Mouse (Mus musculus): ENCODE results near the gene Ssr1. TPM values are rescaled to one million over a fixed set of nuclear protein-coding genes. Genes with fewer than 3 reads are reported as not detected.

The Ssr1 gene
- total and polyA plus RNA-seq, 3 experiments = 72.3 to 95.6 (median 78.1) TPM

DNA sequence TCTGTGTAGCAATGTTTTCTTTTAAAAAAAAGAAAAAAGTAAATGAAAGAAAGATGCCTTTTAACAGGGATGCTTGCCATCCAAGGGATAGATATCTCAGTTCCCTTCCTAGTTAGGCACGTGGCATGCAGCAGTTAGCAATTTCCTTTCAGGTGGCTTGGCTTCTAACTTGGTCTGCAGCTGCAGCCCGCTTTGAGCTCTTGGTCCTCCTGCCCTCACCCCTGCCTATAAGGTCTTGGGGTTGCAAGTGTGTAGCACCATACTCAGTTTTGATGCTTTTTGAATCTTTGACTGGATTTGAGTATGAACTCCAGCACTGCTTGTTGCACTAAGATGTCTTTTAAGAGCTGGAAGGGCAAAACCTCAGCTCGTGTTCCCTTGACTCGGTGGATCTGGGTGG, 70.9 kb downstream of the Ssr1 start:
- H3K36me3 ChIP-seq (replicated peaks) = peaks cover 100% of the 10 kb centered on the region

DNA sequence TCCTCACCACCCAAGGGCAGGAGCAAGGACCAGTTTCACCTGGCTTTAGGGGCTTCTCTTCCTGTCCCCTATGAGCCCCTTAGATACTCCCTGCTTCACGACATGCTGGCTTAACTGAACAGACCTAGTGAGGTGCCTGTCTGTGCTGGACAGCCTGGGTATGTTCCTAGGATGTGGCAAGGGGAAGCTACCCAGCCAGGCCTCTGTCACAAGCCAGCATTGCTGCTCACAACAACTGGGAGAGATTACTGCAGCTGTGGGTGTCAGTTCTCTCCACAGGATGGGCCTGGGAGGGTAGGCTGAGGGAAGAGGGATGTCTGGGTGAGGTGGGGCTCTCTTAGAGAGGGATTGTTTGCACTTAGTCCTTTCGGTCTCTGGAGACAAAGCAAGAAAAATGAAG, 73.3 kb downstream of the Ssr1 start:
- Histone ChIP-seq H3K9me3 (replicated peaks) (no peaks in the 10 kb centered on the region), H3K27me3 (ENCODE audit: insufficient read depth, low read length) (no peaks in the 10 kb centered on the region), H3K4me1 (ENCODE audit: insufficient read depth, low read depth, low read length) (no peaks in the 10 kb centered on the region), H3K36me3 (replicated peaks) (peaks cover 100% of the 10 kb centered on the region), H3K4me3 (ENCODE audit: low read depth, low read length) (no peak overlapping the region)
- no peak for DNase-seq (ENCODE audit: low spot score)
- ATAC-seq (ENCODE audit: extremely low read depth, insufficient number of reproducible peaks, low FRiP score, poor library complexity, severe bottlenecking) = no peak
- TF ChIP-seq GATA1 (IDR thresholded peaks at IDR 0.05; ENCODE audit: borderline replicate concordance, low read length) = no peak
- TF ChIP-seq TAL1 (conservative IDR thresholded peaks at IDR 0.05; ENCODE audit: low read depth, low read length) = no peak
- no peak for TF ChIP-seq GATA2 (IDR thresholded peaks at IDR 0.05; ENCODE audit: borderline replicate concordance, low read depth, low read length)
- TF ChIP-seq POLR2AphosphoS5 (IDR thresholded peaks at IDR 0.05; ENCODE audit: insufficient replicate concordance, low read depth, low read length) = no peak
- TF ChIP-seq CTCF (IDR thresholded peaks at IDR 0.05; ENCODE audit: low read depth, low read length) = no peak

More for the DNA sequence above, 70.9 kb downstream of the Ssr1 start:
- H3K4me1 ChIP-seq (ENCODE audit: insufficient read depth, low read depth, low read length) = no peaks in the 10 kb centered on the region
- DNase-seq (ENCODE audit: low spot score) = no peak
- no peaks in the 10 kb centered on the region for H3K9me3 ChIP-seq (replicated peaks)
- TF ChIP-seq GATA1 (IDR thresholded peaks at IDR 0.05; ENCODE audit: borderline replicate concordance, low read length) = no peak
- no peak for TF ChIP-seq CTCF (IDR thresholded peaks at IDR 0.05; ENCODE audit: low read depth, low read length)
- TF ChIP-seq GATA2 (IDR thresholded peaks at IDR 0.05; ENCODE audit: borderline replicate concordance, low read depth, low read length) = no peak
- no peak for TF ChIP-seq TAL1 (conservative IDR thresholded peaks at IDR 0.05; ENCODE audit: low read depth, low read length)
- no peak for TF ChIP-seq POLR2AphosphoS5 (IDR thresholded peaks at IDR 0.05; ENCODE audit: insufficient replicate concordance, low read depth, low read length)
- no peak overlapping the region for H3K4me3 ChIP-seq (ENCODE audit: low read depth, low read length)
- no peak for ATAC-seq (ENCODE audit: extremely low read depth, insufficient number of reproducible peaks, low FRiP score, poor library complexity, severe bottlenecking)
- no peaks in the 10 kb centered on the region for H3K27me3 ChIP-seq (ENCODE audit: insufficient read depth, low read length)

DNA sequence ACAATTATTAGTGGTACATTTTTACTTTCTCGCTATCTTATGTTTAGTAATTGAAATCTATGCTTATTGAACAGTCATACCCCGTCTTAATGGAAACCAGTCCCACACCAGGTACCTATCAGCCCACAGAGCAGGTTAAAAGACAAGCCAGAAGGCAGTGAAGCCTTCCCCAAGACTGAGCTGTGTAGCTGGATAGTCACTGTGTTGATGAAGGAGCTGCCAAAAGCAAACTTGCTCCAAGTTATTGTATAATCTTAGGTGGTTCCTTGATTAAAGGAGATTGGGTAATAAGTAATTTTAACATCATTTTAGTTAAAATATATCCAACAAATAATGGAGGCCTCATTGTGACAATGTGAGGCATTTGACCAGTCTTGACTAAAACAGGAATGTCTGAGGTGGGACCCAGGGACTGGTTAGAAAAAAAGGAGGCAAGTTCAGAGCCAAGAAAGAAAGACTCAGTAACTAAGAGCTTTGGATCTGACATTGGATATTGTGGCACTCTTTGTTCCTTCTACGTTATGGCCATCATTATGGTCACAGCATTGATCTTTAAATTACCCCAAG, 74.2 kb downstream of the Ssr1 start:
- H3K36me3 ChIP-seq (replicated peaks) = peaks cover 100% of the 10 kb centered on the region
- DNase-seq (ENCODE audit: low spot score) (no peak), ATAC-seq (ENCODE audit: extremely low read depth, insufficient number of reproducible peaks, low FRiP score, poor library complexity, severe bottlenecking) (no peak)
- H3K9me3 ChIP-seq (replicated peaks) = no peaks in the 10 kb centered on the region
- H3K4me3 ChIP-seq (ENCODE audit: low read depth, low read length) = no peak overlapping the region
- no peaks in the 10 kb centered on the region for H3K4me1 ChIP-seq (ENCODE audit: insufficient read depth, low read depth, low read length)
- TF ChIP-seq GATA1 (IDR thresholded peaks at IDR 0.05; ENCODE audit: borderline replicate concordance, low read length) (no peak), CTCF (IDR thresholded peaks at IDR 0.05; ENCODE audit: low read depth, low read length) (no peak), GATA2 (IDR thresholded peaks at IDR 0.05; ENCODE audit: borderline replicate concordance, low read depth, low read length) (no peak), TAL1 (conservative IDR thresholded peaks at IDR 0.05; ENCODE audit: low read depth, low read length) (no peak), POLR2AphosphoS5 (IDR thresholded peaks at IDR 0.05; ENCODE audit: insufficient replicate concordance, low read depth, low read length) (no peak)
- H3K27me3 ChIP-seq (ENCODE audit: insufficient read depth, low read length) = no peaks in the 10 kb centered on the region

- no peak overlapping the region for H3K4me3 ChIP-seq (ENCODE audit: low read depth, low read length)
- H3K27me3 ChIP-seq (ENCODE audit: insufficient read depth, low read length) = no peaks in the 10 kb centered on the region
- H3K36me3 ChIP-seq (replicated peaks) = peaks cover 100% of the 10 kb centered on the region
- ATAC-seq (ENCODE audit: extremely low read depth, insufficient number of reproducible peaks, low FRiP score, poor library complexity, severe bottlenecking) (no peak), DNase-seq (ENCODE audit: low spot score) (no peak)
- no peaks in the 10 kb centered on the region for H3K9me3 ChIP-seq (replicated peaks)
- H3K4me1 ChIP-seq (ENCODE audit: insufficient read depth, low read depth, low read length) = no peaks in the 10 kb centered on the region
- TF ChIP-seq POLR2AphosphoS5 (IDR thresholded peaks at IDR 0.05; ENCODE audit: insufficient replicate concordance, low read depth, low read length) (no peak), CTCF (IDR thresholded peaks at IDR 0.05; ENCODE audit: low read depth, low read length) (no peak), GATA1 (IDR thresholded peaks at IDR 0.05; ENCODE audit: borderline replicate concordance, low read length) (no peak), TAL1 (conservative IDR thresholded peaks at IDR 0.05; ENCODE audit: low read depth, low read length) (no peak), GATA2 (IDR thresholded peaks at IDR 0.05; ENCODE audit: borderline replicate concordance, low read depth, low read length) (no peak)
Observed at GRCm38 (mm10) chr13:37918336-37919261, 75.4 kb downstream of the Ssr1 start.

Other genes starting within 250 kb of the Ssr1 start
- 106 and 122 TPM in 2 replicates for gene Rreb1, start 215.8 kb downstream of the Ssr1 start, total RNA-seq (2014; fragmentation: Nextera tagmentation)
- 16.8 and 16.9 TPM in 2 replicates for gene Rreb1, start 215.8 kb downstream of the Ssr1 start, total RNA-seq (2017)
- gene Rreb1, start 215.8 kb downstream of the Ssr1 start, polyA plus RNA-seq (2012) = 81.6 and 87.2 TPM in 2 replicates
- gene Riok1, start 42.8 kb upstream of the Ssr1 start, total RNA-seq (2014; fragmentation: Nextera tagmentation) = 66.3 and 94.8 TPM in 2 replicates
- gene Riok1, start 42.8 kb upstream of the Ssr1 start, total RNA-seq (2017) = 77.7 and 81.4 TPM in 2 replicates
- gene Riok1, start 42.8 kb upstream of the Ssr1 start, polyA plus RNA-seq (2012) = 30.8 and 33.3 TPM in 2 replicates
- 3.8 and 7.2 TPM in 2 replicates for gene Cage1, start 42.9 kb upstream of the Ssr1 start, total RNA-seq (2014; fragmentation: Nextera tagmentation)
- 1.7 and 2.9 TPM in 2 replicates for gene Cage1, start 42.9 kb upstream of the Ssr1 start, total RNA-seq (2017)
- 0.23 and 0.33 TPM in 2 replicates for gene Cage1, start 42.9 kb upstream of the Ssr1 start, polyA plus RNA-seq (2012)
- not detected in 2 replicates for gene Dsp, start 157.1 kb upstream of the Ssr1 start, total RNA-seq (2014; fragmentation: Nextera tagmentation)
- 0.05 and 0.06 TPM in 2 replicates for gene Dsp, start 157.1 kb upstream of the Ssr1 start, total RNA-seq (2017)
- gene Dsp, start 157.1 kb upstream of the Ssr1 start, polyA plus RNA-seq (2012) = 0.01 TPM in 1 of 2 replicates, not detected in the other
- gene Snrnp48, start 210.7 kb upstream of the Ssr1 start, total RNA-seq (2014; fragmentation: Nextera tagmentation) = 82.2 and 93.3 TPM in 2 replicates
- gene Snrnp48, start 210.7 kb upstream of the Ssr1 start, total RNA-seq (2017) = 85.6 and 114 TPM in 2 replicates
- gene Snrnp48, start 210.7 kb upstream of the Ssr1 start, polyA plus RNA-seq (2012) = 58.5 and 64.1 TPM in 2 replicates